20 mouse cellular contexts compared by ENCODE assay signal in genomic region chr2:58795432-58795831, GRCm38 (mm10).
"Had no signal": no experiment of that assay in that cellular context is flagged by ENCODE, and none has a peak within 500 bp of the region (broad histone marks: within the 10 kb centered on the region; RNA-seq: fewer than 3 reads in every experiment).

No protein-coding gene starts in this region.

- H3K27ac ChIP-seq: lung, embryonic 15.5 days; macrophage; midbrain, embryonic 12.5 days; neural tube, embryonic 13.5 days; neural tube, embryonic 15.5 days had no signal

- H3K4me2 ChIP-seq: lung, embryonic 15.5 days; midbrain, embryonic 12.5 days; neural tube, embryonic 13.5 days; neural tube, embryonic 15.5 days had no signal

- H3K36me3 ChIP-seq: lung, embryonic 15.5 days; midbrain, embryonic 10.5 days; midbrain, embryonic 12.5 days; neural tube, embryonic 13.5 days; neural tube, embryonic 15.5 days had no signal

- H3K27me3 ChIP-seq: lung, embryonic 15.5 days; midbrain, embryonic 12.5 days; neural tube, embryonic 13.5 days; neural tube, embryonic 15.5 days had no signal

- H3K9me3 ChIP-seq: lung, embryonic 15.5 days; midbrain, embryonic 10.5 days; midbrain, embryonic 12.5 days; neural tube, embryonic 13.5 days; neural tube, embryonic 15.5 days had no signal

- H3K4me3 ChIP-seq: lung, embryonic 15.5 days; midbrain, embryonic 10.5 days; midbrain, embryonic 12.5 days; myocyte; neural tube, embryonic 13.5 days; neural tube, embryonic 15.5 days had no signal

- ATAC-seq: midbrain, embryonic 16.5 days had no signal

- H3K9ac ChIP-seq: lung, embryonic 15.5 days; midbrain, embryonic 12.5 days; neural tube, embryonic 13.5 days; neural tube, embryonic 15.5 days had no signal

- DNase-seq: lung, adult 2 months; lung, postnatal 14 days; lung, postnatal 36 days; midbrain, embryonic 14.5 days; retina, postnatal 1 day; right cerebral cortex, adult 18-20 months; right cerebral cortex, postnatal 25 days; right cerebral cortex, postnatal 4 days; spleen, adult 18-20 months; thymus, adult 2 months; thymus, postnatal 25 days; thymus, postnatal 4 days had no signal

- H3K4me1 ChIP-seq: neural tube, embryonic 15.5 days had no signal
